Mouse (Mus musculus) thymus, adult 18-20 months (tissue): ENCODE results near the gene Evi5l.

Source experiments
- DNase-seq, 2 experiments: peaks; one replicate each; pipeline ENCODE4 v3.0.0; 2022; ENCODE audit warnings: mixed read lengths in 2 of 2

The Evi5l gene

DNA sequence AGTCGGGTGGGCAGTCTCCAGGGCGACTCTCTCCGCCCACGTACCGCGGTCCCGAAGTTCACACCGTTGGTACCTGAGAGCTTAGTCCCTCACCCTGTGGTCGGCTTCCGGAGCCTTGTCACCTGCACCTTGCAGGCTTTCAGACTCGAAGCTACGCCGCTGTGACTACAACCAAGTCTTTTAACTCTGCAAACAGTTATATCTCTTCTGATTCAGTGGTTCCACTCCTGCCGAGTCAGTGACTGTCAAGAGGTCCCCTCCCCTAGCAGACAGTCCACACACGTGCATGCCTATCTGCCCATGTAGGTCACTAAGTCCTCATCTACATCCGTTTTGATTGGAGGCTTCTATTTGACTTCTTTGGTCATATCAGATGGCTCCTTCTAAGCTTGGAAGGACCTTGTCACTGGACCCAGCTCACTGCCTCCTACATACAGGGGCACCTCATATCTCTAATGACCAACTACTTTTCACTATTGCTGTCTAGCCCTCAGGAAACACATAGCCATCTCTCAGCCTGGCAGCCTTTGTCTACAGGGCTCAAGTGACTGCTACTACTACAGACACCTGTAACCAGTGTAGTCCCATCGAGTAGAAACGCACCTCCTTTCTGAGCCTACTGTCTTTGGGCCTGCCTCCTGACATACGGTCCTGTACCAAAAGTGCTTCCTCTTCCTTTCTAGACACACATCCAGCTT lies 73.0 kb downstream of the Evi5l start:
- DNase-seq = no peak

GRCm38 (mm10) chr8:4245061-4245460 lies 78.7 kb downstream of the Evi5l start:
- DNase-seq = no peak

DNA sequence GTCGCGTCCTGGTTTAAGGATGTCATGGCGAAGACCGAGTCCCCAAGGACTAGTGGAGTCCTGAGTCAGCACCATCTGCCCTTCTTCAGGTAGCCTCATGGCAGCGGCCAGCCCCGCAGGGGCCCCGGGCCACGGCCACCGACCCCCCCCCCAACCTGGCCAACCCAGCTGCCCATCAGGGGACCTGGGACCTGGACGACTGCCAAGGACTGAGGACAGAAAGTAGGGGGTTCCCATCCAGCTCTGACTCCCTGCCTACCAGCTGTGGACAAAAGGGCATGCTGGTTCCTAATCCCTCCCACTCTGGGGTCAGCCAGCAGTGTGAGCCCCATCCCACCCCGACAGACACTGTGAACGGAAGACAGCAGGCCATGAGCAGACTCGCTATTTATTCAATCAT lies 79.4 kb downstream of the Evi5l start:
- no peak for DNase-seq

- DNase-seq = no peak
Measured at GRCm38 (mm10) chr8:4247241-4247640, 80.9 kb downstream of the Evi5l start.

DNA sequence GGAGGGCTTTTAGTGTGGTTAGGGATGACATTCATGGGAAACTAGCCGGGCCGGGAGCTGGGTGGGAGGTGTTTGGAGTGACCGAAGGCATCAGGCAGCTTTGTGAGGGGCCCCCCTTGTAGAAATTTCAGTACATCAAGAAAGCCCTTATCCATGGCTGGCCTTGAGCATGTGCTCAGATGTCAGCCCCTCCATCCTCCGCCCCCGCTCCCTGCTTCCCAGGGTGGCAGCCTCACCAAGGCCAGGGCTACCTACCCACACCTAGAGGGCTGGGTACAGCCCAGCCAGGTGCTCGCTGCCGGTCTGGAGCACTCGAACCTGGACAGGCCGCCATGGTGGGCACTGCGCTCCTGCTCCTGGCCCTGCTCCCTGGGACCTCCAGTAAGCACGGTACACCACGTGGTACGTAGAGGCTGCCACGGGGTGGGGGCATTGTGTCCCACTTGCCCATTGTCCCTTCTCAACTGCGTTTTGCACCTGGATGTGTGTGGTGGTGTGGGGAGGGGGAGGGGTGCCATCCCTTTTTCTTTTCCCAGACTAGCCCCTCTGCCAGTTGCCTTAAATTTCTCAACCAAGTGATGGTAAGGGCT lies 81.7 kb downstream of the Evi5l start, which contains the start of gene Tgfbr3l:
TSS of gene Tgfbr3l (plus strand) at position 264 of the 590 bp plus-strand sequence.
- DNase-seq = no peak

GRCm38 (mm10) chr8:4249213-4249612 lies 82.8 kb downstream of the Evi5l start:
- no peak for DNase-seq

DNA sequence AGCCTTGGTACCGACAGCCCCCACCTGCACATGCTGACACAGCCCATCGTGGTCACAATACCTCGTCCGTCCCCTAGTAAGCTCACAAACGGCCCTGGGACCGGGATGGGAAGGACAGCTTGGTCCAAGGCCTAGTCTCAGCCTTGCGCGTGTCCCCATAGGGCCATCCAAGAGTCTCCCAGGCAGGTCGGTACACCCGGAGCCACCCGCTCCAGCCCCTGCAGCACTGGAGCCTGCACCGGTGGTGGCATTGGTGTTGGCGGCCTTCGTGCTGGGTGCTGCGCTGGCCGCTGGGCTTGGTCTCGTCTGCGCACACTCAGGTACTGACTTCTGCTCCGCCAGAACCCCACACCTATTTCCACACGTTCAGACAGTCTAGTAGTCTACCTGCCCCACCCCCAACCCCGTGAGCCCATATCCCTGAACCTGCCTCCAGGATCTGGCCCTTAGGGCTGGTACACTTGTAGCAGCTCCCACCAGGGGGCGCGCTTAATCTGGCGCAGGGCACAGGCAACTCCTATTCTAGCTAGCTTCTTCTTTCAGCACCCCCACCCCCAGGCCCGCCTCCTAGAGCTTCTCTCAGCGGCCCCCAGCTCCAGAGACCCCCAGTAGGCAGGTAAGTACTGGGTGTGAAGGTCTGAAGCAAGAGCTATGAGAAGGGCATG lies 84.1 kb downstream of the Evi5l start:
- DNase-seq = peak; percentile 56 to 69

DNA sequence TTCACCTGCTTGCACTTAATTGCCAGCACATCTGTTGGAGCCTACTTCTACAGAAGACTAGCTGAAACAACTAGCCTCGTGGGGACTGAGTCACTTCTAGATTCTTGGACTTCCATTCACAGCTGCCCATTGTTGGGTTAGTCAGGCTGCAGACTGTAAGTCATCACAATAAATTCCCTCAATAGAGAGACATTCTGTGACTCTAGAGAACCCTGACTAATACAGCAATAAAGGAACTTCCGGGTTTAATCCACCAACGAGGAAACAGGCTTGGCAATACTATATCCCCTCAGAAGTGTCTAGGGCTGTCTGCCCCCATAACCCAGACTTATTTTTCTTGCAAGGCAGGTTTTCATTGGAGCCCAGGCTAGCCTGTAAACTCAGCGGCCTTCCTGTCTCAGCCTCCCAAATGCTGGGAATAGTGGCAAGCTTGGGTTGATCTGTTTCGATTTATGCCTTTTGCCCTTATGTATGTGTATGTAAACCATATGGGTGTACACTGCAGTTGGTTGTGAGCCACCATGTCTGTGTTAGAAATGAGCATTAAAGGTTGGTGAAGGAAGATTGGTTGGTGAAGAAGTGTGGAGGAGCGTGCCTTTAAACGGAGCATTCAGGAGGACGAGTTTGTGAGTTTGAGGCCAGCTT lies 85.9 kb downstream of the Evi5l start:
- no peak for DNase-seq

DNA sequence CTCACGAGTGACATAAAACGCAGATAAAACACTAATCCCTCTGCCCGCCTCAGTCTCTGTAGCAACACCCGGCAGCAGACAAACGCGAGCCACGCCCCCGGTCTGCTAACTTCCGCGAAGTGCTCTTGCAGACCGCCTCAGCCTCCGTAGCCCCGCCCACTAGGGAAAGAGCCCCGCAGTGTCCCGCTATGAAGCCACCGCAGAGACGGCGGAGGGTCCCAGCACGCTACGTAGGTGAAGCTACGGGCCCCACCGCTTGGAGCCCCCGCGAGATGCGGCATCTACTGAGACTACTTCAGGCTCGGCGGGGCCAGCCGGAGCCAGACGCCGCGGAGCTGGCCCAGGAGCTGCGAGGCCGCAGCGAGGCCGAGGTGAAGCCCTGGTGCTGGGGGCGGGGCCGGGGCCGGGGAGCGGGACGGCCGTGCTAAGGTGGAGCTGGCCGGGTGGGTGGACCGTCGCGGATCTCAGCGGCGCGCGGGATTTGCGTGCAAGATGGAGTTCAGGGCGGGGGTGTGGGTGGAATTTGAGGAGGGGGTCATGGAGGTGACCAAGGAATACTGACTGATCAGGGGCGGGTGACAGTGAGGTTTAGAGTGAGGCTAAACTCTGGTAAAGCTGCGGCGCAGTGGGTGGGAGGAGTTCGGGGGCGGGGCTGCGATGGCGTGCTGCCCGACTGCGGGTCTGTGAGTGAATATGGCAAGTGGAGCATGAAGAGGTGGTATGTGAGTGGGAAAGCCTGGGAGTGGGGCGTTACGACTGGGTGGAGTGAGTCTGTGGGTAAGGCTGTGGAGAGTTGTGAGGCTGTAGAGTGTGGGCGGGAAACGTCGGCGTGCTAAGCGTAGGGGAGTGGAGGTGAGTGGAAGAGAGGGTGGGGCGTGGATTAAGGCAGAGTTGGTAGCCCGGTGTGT lies 86.8 kb downstream of the Evi5l start, which contains the start of gene Snapc2:
TSS of gene Snapc2 (plus strand) at position 147 of the 908 bp plus-strand sequence.
- peak; percentile 90 to 91 for DNase-seq

GRCm38 (mm10) chr8:4254001-4254400 lies 87.6 kb downstream of the Evi5l start:
- peak in 1 of 2 experiments; percentile 9 for DNase-seq

DNA sequence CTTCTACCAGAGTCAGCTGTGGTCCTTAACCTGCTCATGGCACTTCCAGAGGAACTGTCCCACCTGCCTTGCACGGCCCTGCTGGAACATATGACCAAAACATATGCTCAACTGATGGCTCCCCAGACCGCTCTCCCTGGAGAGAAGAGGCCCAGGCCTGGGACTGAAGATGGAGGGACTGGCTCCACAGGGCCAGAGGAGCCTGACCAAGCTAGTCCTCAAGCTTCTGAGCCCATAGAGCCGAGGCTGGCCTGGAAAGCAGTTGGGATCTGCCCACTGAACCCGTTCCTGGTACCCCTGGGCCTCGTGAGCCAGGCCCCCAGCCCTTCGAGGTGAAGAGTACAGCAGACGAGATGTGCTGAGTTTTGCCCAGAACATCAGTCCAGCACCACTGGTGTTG lies 89.1 kb downstream of the Evi5l start:
- peak in 1 of 2 experiments; percentile 3 for DNase-seq

DNA sequence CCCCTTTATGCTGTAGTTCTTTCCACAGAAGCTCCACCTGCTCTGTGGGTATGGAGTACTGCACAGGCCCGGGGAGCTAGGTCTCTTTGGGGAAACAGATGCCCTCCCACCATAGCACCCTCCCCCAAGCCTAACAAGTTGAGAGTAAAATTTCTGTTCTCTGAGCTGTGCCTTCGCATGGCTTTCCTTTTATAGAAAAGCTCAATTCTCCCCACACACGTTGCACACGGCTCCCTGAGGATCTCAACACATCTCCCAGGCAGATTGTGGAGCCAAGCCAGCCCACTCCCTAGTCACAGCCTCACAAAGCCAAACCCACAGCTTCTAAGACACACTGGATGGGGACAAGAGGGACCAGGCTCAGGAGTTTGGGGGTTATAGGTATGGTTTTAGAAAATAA lies 90.5 kb downstream of the Evi5l start:
- DNase-seq = no peak

GRCm38 (mm10) chr8:4257350-4257749 lies 91.0 kb downstream of the Evi5l start:
- DNase-seq = no peak

DNA sequence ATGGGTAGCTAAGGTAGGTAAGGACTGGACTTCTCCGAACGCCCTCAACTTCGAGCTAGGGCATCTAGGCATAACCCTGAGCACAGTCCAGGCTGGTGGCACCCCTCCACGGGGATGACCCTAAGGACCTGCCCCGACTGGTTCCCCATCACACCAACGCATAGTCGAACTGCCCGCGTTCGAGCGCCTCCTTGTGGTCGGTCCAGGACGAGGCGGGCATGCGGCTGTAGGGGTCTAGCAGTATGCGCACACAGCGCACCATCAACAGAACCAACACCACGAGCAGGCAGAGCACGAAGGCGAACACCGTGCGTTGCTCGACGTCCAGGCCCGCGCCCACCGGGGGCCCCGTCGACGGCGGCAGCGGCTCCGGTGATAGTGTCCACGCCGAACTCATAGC lies 91.9 kb downstream of the Evi5l start:
- DNase-seq = peak; percentile 67 to 73

DNA sequence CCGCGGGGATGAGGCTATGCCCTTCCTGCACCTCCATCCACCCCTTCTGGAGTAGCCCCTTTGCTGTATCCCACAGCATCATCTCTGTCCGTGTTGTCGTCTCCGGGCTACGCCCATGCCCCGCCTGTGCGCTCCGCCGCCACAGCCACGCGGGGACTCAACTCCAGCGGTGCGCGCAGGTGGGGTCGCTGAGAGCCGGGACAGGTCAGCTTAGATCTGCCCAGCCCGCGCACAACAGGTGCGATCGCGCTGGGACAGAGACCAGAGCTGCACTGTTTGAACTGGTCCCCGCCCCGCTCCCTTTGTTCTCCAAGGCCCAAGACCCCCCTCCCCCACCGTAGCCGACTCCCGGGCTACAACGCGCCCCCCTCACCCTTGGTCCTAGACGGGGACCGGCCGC lies 92.3 kb downstream of the Evi5l start:
- DNase-seq = peak; percentile 45 to 55

- peak; percentile 92 to 93 for DNase-seq
Measured at GRCm38 (mm10) chr8:4259125-4259804, 92.9 kb downstream of the Evi5l start, which contains the start of gene Ctxn1. Ctxn1 (minus strand) TSS chr8:4259274.

DNA sequence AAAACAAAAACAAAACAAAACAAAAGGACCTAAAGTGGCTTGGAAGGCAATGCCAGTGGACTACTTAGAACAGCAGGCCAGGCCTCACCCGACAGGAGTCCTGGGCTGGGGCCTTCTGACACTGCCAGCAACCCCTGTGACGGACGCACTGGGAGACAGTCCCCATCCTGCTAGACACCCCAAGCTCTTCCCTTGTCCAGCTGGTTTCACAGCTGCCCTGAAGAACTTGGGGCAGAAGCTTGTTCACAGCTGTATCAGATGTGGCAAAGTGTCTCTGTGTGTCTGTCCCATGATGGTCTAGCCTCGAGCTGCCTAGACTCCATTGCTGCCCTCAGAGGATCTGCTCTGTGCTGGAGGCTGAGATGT lies 93.4 kb downstream of the Evi5l start:
- DNase-seq = peak in 1 of 2 experiments; percentile 8
